Mouse (Mus musculus) megakaryocyte-erythroid progenitor cell, adult 5-6 weeks (primary cell): ENCODE data around the gene Itgb7. TPM values are rescaled to one million over a fixed set of nuclear protein-coding genes. Genes with fewer than 3 reads are reported as not detected.
A peak's percentile ranks its signal among the peaks of the same experiment; 100 is the strongest.

Experiments
- ATAC-seq: replicated peaks from 2 replicates; pipeline ENCODE4 v1.8.0; 2016; ENCODE audit warnings: mild to moderate bottlenecking, inconsistent platforms; ENCODE audit not compliant: severe bottlenecking, poor library complexity, low FRiP score, low TSS enrichment
- total RNA-seq, 2 experiments: library from RNA; stranded (forward) in 1 of 2; stranded (reverse) in 1 of 2; fragments of 200-1000, 215-1000 nt in 1 of 2; fragments of >200 nt in 1 of 2; fragmentation: Nextera tagmentation in 1 of 2; gene quantifications; 2 replicates each; pipeline ENCODE4 v1.2.3; 2014 to 2017

Gene Itgb7
- total RNA-seq, 2 experiments from 2014 or later = 13.1 to 47.2 TPM

DNA sequence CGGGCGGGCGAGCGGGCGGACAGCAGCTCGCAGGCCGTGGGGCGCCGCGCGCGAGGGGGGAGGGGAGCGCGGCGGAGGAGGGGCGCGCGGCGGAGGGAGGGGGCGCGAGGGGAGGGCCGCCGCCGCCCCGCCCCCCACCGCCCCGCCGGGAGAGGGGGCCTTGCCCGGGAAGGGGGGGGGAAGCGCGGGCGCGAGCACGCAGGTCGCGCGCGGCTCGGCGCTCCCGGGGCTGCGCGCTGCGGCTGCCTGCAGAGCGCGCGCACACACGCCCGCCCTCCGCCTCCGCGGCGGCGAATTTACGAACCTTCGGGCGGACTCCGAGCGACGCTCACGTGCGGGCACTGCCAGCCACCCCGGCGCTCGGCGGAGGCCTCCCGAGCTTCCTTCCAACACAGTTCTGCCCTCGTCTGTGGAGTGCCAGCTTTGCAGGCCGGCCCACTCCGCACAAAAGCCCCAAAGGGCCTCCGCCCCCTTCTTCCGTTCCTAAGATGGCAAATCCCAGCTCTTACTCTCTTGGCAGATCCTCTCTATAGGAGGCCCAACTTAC, 27.8 kb downstream of the Itgb7 start:
- ATAC-seq = peak; percentile 51

DNA sequence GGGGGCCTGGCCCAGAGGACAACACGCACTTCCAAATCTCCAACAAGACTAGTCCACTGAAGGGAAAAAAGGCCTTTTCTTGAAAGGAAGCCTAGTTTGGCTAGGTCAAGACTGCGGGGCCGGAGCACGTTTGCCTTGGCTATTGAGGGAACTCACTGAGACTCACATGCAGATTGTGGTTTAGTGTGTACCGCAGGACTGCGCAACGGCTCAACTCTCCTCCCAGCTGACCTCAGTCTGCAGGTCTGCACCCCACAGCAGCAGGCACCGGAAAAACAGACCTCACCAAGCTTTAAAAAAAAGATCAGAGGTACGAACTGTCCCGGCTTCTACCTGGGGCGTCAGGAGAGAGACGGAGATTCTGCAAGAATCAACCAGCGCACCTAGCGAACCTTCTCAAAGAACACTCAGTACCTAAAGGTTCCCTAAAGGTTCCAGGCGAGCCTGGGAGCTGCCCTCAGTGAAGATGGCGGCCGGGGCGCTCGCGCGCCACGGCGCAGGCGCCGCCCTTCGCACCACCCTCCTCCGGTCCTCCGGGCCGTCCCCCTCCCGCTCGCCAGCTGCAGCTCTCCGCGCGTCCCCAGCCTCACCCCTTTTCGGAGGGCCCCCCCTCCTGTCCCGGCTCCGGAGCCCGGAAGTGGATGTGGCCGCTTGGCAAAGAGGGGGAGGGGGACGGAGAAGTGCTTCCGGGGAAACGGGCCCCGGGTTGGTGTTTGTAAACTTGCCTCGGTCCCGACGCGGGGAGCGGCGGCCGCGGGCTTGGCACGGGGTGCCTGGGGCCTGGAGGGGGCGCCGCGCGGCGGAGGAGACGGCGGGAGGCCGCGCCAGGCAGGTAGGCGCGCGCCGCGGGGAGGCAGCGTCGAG, 28.5 kb downstream of the Itgb7 start, which contains the start of gene Zfp740:
Gene Zfp740, plus strand, starts transcription at position 279 of the 864 bp plus-strand sequence.
- ATAC-seq = peak; percentile 95

DNA sequence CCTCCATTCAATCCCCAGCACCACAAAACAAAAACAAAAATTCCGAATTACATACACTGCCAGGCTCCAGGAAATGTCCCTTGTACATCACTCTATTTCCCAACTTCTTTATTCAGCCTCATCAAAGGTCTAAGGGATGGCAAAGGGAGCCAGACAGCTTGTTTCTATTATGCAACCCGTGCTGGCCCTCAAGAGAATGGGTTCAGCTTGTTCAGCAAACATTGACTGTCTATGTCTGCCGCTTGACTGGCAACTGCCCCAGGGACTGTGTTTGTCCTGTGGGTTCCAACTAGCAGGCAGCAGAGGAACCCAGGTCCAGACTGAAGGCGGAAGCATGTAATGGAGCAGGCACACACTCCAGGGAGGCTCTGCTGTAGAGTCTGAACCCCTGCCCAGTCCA, 32.9 kb downstream of the Itgb7 start:
- no peak for ATAC-seq

DNA sequence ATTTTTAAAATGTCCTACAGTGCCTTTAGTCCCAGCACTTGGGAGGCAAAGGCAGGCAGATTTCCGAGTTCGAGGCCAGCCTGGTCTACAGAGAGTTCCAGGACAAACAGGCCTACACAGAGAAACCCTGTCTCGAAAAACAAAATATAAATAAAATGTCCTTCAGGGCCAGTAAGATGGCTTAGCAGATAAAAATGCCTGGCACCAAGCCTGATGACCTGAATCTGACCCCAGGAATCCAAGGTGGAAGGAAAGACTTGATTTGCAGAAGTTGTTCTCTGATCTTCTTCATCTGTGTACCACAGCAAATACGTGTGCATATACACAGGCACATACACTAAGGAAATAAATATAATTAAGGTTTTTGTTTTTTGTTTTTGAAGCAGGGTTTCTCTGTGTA, 36.4 kb downstream of the Itgb7 start:
- ATAC-seq = no peak

DNA sequence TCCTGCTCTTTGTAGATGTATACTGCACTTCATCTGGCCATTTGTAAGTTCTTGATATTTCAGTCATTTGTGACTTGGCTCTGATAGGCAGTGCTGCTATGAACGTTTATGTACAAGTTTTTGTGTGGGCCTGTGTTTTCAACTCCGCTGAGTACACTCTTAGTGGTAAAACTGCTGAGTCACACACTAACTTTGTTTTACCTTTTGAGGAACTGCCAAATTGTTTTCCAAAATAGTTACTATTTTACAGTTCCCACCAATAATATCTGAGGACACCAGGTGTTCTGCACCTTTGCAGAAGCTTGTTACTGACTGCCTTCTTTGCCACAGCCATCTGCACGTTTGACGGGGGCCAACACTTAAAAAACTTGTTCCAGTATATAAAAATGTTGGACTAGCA, 37.3 kb downstream of the Itgb7 start:
- no peak for ATAC-seq

DNA sequence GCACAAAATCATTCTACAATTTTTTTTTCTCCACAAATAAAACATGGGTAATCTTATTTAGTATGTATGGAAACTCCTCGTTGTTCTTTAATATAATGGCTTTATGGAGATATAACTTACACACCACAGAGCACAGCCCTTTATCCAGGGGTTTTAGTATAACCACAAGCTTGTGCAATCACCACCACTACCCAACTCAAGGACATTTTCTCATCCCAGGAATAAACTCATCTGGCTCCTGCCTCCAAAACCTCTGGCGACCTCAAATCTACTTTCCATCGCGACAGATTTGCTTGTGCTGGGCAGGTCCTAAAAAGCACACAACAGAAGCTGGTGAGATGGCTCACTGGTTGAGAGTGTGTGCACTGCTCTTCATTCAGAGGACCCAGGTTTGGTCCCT, 38.1 kb downstream of the Itgb7 start:
- no peak for ATAC-seq

DNA sequence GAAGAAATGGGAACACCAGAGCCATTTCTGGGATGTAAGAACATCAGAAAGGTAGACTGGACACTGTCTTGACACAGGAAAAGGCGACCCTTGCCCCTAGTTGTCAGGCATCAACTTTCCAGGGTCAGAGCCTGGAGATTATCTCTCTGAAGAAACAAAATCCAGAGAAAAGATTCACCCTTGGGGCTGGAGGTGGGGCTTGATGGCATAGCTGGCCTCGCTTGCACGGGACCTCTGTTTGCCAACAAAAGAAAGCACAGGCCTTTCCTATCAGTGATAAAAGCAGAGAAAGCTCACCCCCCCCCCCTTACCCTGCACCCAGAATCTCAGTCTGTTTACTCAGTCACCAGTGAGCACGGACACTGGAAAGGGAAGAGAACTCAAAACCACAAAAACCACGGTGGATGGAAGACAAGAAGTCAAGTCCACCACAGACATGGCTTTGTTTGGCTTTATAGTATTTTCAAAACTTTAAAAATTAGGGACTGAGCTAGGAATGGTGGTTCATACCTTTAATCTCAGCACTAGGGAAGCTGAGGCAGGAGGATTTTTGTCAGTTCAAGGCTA, 38.8 kb downstream of the Itgb7 start:
- ATAC-seq = no peak

DNA sequence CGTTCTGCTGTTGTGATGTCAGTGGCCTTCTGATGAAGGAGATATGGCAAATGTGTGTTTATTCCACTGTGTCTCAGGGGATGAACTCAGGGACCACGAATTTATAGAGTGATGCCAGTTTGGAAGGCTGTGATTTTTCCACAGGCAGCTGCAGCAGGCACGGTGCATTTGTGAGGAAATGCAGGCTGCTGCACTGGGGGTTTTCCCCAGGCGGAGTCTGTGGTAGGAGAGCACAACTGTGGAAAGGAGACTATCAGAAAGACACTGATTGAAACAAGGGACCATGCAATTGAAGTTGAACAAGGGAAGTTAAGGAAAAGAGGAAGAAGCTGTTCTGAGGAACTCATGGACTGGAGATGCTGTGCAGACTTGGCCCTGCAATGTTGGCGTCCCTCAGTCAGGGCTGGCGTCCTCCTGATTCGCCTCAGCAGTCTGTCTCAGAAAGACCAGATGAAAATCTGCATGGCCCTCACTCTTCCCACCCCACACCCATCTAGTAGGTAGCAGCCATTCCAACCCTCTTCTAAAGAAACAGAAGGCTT, 39.4 kb downstream of the Itgb7 start:
- no peak for ATAC-seq

DNA sequence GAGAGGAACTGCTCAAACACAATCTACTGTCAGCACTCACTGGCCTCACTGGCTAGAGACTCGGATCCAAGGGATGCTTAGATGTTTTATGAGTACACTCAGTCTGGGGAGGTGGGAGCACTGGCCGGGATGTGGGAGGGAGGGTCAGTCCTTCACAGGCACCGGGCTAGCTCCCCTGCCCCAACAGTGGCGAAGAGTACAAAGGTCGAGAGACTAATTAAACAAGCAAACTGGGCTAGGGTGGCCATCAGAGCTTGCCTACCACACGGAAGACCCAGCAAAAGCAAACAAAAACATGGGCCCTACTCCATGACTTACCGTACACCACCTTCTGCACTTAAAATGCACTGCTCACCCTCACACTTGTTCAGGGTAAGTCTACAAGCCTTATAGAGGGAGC, 40.0 kb downstream of the Itgb7 start:
- ATAC-seq = no peak

DNA sequence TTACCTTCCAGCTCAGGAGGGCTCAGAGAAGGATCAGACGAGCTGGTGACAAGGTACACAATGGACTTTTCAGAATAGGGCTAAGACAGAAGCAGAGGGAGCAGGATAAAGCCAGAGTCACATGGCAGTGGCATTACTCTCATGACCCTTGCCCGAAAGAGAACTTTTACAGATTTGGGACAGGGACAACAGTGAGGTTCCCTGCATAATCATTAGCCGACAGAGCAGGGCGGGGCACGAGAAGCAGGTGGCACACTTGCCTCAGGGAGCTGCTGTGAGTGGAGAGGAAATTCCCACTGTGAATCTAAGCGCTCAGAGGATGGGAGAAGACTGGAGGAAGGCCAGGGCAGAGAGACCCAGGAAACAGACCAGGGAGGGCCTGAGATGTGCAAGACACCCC, 42.9 kb downstream of the Itgb7 start:
- no peak for ATAC-seq

DNA sequence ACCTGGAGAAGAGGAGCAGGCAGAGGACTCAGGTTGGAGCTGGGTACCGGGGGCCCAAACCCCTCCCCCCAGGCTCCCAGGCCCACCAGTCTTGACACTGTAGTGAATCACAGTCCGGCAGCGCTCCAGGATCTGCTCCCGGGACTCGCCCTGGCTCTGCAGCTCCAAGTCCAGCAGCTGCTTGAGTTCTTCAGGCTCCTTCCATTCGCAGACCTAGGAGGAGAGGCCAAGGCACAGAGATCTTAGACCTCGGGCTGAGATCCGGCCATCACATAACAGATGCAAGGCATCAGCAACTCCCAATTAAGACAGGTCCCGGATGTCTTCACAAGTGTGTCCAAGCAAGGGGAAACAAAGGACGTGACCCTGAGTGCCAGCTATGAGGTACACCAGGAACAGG, 43.6 kb downstream of the Itgb7 start:
- no peak for ATAC-seq

DNA sequence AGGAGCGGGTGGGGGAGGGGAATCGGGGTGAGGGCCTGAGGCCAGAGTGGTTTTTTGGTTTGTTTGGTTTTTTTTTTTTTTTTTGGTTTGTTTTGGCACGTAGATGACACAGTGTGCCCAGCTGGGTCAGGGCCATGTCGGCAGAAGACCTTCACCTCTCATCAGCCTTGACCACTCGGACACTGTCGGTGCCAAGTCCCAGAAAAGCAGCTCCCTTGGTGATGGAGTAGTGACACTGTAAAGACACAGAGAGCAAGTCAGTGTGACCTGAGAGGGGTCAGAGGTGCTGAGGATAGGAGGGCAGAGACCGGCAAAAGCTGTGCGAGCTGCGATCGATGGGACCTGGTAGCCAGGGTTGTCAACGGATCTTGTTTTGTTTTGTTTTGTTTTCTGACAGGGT, 45.5 kb downstream of the Itgb7 start:
- ATAC-seq = no peak

DNA sequence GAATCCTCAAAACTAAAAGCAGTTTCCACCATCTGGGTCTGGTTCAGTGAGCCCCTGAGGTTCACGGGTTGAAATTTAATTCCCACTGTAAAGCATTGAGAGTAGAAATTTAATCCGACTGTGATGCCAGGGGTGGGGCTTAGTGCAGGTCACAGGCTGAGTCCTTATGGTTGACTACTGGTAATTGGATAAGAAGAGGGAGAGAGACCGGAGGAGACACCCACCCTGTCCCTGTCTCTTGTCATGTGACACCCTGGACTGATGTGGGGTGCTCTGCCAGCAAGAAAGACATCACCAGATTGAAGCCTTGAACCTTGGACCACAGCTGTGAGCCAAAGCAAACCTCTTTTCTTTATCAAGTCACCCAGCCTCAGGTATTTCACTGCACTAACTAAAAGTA, 48.7 kb downstream of the Itgb7 start:
- no peak for ATAC-seq

DNA sequence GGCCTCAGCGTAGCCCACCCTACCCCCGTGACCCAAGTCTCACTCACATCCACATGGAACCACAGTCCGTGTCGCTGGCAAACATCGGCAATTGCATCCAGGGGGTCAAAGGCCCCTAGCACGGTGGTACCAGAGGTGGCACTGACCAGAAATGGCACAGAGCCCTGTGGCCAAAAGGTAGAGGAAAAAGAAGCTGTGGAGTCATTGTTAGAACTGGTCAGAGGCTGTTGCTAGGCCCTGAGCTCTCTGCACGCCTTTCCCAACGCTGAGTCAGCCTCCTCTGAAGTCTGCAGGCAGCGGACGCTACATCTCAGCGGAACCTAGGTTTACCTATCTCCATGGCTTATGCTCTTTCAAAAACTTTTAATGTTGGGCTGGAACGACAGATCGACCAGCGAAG, 51.8 kb downstream of the Itgb7 start:
- ATAC-seq = no peak

DNA sequence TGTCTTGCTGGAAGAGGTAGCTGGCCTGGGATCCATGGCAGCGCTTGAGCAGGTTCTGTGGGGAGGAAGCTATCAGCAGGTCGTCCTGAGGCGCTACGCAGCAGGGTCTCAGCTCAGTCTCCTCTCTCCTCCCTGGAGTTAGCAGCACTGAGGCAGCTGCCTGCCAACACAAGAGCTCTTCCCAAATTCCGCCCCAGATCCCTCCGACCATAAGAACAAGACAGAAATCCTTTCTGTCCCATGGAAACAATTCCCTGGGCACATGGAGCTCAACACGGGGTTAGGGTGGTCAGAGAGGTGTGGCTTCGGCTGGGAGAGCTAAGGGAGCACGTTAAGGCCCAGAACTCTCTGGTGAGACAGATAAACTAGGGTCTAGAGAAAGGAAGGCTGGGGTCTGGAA, 52.6 kb downstream of the Itgb7 start:
- no peak for ATAC-seq

DNA sequence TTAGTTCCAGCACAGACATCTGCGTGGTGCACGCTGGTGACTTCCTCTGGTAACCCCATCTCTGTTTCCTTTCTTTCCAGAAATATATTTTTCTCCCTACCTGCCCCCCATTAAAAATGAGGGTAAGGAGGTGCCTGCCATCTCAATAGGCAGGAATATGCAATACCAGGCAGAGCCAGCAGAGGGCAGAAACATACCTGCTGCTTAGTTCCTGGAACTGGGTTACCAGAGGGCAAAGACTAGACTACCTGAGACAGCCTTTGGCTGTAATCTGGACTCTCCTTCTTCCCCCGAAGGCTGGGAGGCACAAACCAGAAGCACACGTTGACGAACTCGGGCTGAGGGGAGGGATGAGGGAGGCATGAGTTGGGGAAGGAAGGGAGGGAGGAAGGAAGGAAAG, 53.5 kb downstream of the Itgb7 start:
- ATAC-seq = peak; percentile 64

DNA sequence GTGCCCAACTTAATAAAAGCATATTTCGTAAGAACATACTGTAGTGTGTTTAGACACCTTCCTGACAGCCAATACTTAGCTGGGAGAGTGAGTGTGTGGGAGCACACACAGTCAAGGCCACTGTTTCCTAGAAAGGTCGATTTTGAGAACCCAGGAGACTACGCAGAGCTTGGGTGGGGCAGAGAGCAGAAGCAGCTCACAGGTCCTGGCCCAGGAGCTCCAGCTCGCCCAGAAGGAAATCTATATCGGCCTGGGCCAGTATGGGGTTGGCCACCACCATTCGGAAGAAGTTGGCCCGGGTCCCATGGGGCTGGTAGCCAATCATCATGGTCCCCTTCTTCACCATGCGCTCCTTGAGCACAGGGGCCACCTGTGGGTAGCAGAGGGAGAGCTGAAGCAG, 54.3 kb downstream of the Itgb7 start:
- ATAC-seq = no peak

DNA sequence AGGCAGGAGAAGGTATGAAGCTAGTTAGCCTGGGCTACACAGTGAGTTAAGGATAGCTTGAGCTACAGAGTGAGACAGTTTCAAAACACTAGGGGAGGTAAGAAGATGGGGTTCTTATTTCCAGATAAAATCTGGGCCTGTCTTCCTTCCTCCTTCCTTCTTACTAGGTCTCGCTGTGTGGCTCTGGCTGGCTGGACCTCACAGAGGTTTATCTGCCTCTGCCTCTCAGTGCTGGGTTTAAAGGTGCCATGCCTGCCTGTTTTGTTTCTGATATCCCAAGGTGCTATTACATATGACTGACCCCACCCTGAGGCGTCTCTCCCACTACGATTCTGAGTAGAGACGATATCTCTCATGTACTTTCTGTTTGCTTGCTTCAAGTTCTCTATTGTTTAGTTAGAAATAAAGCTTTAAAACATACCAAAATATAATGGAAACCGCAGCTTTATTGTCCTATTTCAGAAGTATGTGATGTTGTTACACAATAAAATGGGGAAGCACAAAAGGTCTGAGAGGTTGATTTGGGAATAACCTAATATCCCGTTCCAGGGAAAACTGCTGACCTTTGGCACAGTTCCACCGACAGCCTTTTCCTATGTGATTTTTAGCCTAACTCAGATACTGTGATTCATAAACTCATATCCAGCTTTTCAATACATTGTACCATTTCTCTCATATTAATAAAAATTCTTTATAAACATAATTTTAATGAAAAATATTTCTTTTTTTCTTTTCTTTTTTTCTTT, 55.0 kb downstream of the Itgb7 start:
- ATAC-seq = peak; percentile 57

DNA sequence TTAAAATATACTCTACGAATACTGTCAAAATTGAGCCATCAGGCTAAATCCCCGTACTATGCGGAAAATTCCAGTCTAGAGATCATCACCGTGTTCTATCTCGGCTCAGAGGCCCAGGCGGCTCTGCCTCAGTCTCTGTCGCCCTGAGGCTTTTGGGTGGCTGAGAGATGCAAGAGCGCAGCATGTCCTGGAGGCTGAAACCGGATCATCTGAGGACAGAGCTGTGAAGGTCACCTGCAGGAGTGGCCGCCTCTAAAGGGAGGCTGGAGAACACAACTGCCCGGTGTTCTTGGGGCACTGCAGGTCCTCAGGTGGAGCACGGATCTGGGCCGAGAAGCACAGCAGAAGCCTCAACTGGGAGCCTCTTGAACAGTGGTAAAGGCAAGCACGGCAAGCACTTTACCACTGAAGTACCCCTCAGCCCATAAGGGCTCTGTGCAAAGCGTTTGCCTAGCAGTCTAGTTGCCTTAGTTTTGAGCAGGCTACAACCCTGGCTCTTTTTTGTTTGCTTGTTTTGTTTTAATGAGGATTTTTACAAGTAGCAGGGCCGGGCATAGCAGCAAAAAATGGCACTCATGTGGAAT, 55.9 kb downstream of the Itgb7 start:
- no peak for ATAC-seq

DNA sequence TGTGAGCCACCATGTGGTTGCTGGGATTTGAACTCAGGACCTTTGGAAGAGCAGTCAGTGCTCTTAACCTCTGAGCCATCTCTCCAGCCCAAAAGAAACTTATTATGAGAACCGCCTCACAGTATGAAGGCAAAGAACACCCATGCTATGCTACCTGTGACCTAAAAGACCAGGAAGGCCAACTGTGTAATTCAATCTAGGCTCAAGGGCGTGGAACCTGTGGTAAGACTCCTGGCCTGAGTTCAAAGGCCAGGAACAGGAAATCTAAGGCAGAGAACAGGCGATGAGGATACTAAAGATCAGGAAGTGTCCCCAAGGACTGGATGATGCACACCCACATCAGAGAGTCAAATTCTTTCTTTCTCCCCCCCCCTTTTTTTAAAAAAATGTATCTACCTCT, 58.2 kb downstream of the Itgb7 start:
- ATAC-seq = no peak
